Mouse (Mus musculus) neutrophil, adult 5-6 weeks (primary cell): Measurements from ENCODE around the gene Krt90. TPM values are rescaled to one million over a fixed set of nuclear protein-coding genes. Genes with fewer than 3 reads are reported as not detected.

ENCODE experiments used
- ATAC-seq: fragments of 151-379, 151-347 bp; 2 replicates; pipeline ENCODE4 v1.8.0; 2017; ENCODE audit warnings: mild to moderate bottlenecking, moderate TSS enrichment; ENCODE audit not compliant: insufficient number of reproducible peaks, poor library complexity, low FRiP score, severe bottlenecking; ENCODE audit errors: extremely low read depth
- total RNA-seq: library from RNA; stranded (forward); fragments of 200-1000 nt; gene quantifications from 2 replicates; pipeline ENCODE4 v1.2.3, GENCODE M21; 2017

The Krt90 gene
- not detected in 2 replicates for total RNA-seq

DNA sequence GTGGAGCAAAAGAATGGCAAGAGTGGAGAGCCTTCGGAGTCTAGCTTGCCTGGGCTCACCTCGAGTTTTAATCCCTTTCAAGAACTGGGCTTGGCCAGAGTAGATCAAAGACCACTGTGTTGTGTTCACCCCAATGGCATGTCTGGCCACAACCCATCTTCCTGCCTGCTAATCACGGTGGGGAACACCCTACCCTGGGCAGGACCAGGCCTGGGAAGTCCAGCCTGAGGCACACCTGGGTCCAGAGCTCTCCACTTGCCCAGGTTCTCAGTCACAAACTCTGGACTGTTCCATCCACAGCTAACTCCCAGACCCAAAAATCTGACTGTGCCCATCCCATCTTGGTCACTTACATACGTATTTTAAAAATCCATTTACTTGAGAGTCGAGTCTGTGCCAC is at the start of gene Krt90:
Gene Krt90, minus strand, starts transcription at position 101 of the 400 bp plus-strand sequence.
- no peak for ATAC-seq

DNA sequence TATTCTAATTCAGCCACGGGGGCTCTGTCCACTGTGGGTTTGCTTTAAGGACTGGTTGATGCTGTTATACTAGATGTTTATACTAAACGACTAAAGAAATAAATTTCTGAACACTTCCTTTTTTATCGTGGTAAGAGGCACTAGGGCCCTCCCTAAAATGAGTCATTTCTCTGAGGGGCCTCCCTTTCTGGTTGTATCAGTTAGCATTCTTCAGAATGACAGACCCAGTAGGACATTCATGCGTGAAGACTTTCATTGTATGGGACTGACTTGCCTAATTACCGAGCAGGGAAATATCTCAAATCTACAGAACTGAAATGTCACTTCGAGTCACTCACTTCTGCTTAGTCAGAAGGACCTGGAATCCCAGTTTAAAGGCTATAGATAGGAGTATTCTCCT is 36.4 kb upstream of the Krt90 start:
- no peak for ATAC-seq

DNA sequence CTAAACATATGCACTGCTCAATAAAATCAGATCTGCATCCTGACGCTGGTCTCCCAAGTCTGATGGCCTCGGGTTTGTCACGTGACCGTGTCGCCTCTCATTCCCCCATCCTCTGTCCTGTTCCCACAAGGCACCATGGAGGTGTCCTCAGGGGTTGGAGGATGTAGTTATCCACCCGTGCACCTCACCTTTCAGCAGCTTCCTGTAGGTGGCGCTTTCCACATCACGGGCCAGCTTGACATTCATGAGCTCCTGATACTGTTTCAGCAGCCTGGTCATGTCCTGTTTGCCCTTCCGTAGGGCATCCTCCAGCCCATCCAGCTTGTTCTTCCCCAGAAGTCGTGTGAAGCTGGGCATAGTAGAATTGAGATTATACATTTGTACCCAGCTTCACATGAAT is 25.5 kb upstream of the Krt90 start:
- no peak for ATAC-seq

DNA sequence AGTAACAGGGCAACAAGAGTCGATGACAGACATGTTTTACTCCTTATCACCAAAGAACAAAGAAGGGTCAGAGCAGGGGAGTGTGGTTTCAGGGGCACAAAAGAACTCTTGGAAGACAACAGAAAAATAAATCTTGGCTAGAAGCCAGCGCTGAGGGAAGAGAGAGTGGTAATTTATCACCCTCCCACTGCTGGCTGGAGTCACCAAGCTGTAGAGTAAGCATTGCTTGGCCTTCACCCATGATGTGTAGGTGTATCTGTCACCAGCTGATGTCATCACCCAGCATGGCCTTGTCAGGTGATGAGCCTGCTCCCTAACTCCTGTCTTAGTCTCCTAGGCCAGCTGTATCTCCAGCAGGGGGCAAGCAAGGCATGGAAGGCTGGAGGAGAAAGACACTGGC is 21.7 kb upstream of the Krt90 start:
- no peak for ATAC-seq

DNA sequence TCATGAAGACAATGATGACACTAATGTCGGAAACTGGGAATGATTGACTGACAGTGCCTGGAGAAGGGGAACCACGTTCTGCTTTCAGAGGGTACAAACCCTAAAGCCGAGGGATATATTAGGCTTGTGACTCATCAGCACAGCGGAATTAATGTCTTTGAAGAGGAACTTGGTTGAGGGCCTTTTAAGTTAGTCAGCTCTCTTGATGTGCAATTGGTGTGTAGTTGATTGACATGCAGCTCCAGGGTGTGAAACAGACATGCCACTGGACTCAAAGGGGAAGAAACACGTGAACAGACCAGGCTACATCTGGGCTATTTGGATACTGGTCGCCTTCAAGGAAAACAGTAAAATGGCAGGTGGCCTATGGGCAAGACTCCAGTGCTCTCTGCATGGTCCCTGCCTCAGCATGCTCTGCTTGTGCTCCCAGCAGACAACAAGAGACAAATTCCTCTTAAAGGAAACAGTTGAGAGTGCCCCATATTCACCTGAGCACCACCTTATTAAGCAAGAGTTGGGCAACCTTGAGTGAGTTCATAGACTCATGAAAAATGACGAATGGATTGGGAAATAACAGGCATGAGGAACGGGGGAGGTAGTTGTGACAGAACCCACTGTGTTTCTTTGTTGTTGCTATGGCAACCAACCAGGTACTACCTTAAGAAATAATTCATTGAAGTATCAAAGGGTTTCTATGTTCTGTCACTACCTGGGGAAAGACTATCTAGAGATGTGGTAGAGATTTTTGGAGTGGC is 20.6 kb upstream of the Krt90 start:
- no peak for ATAC-seq

DNA sequence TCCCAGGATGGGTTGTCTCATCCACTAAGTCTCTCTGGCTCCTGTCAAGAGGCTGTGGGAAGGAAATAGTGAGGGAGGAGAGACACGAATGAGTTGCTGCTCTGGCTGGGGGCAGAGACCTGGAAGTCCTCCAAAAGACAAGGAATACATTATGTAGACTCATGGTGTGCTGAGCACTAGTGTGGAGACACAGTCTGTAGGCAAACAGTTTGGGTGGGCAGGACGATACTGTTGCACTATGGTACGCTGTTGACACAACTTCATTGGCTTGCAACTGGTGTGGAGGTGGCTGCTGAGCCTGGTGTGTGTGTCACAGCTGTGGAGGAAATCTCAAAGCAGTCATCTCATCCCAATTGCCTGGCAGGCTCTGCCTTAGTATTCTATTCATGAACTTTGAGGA is 19.0 kb upstream of the Krt90 start:
- no peak for ATAC-seq

DNA sequence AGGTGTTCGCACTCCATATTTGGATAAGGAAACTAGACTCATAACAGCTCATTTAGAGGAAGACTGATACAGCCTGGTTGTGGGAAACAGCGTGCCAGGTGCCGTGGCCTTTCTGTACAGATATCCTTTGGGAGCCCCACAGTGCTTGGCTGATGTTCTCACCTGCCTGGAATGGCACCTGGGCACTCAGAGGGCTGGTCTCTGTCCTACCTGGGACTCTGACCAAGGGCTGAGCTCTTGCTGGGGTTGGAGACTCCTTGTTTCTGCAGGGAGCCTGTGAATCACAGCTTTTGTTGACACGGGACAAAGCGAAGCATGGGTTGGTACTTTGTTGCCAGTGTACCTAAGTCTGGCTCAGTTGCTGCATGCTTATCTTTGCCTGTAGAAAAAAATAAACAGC is 12.8 kb upstream of the Krt90 start:
- ATAC-seq: no peak

DNA sequence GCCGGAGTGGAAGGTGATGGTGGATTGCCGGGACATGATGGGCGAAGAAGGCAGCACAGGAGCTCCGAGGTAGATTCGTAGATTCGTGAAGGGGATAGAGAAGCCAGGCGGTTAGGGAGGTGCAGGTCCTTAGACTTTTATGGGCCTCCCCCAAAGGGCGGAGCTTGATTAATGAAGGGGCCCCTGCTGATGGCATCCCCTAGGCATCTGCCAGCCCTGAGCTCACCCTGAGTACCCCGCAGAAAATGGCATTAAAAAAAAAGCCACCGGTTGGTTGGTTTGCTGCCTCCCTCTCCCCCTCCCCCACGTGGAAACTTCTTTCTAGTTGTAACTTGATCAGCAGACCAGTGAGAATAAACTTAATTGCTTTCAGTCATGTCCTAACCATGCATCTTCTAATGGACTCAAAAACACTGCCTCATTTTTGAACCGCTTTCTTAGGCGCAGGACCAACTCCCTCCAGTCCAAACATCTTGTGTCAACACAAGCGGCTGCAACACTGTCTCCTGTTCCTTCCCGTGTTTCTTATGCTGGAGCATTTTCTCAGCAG is 11.1 kb upstream of the Krt90 start, which contains the start of gene Krt75:
Gene Krt75, minus strand, starts transcription at position 109 of the 550 bp plus-strand sequence.
- no peak for ATAC-seq

DNA sequence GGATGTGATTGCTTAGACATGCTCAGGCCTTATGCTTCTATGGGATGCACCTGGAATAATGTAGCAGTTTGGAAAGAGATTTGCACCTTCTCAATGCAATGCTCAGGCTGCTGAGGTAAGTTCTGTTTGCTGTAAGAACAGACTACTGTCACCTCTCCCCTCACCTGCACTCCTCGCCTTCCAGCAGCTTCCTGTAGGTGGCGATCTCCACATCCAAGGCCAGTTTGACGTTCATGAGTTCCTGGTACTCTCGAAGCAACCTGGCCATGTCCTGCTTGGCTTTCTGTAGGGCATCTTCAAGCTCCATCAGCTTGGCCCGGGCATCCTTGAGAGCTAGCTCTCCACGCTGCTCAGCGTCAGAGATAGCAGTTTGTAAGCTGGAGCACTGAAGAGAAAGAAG is 5.0 kb upstream of the Krt90 start:
- no peak for ATAC-seq

DNA sequence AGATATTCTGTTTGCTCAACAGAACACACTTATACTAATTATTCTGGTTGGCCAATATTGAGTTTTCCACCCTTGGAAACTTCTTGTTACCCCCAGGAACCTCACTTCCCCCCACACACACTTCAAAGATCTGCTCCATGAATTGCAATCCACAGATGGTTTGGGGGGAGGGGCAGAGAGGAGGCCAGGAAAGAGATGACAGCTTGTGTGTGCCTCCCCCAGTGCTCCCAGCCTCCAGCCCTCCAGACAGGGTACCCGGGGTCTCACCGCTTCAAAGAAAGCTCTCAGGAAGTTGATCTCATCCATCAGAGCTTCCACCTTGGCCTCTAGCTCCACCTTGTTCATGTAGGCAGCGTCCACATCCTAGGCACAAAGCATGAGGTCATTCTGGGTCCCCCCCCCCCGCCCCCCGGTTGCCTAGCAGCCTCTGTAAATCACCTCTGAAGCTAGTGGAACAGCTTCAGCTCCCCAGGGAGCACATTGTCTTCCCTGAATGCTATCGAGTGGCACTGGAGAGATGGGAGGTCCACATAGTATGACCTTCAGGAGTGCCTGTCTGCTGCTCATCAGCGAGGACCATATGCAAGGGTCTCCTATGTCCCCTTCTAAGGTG is 4.6 kb downstream of the Krt90 start:
- no peak for ATAC-seq

DNA sequence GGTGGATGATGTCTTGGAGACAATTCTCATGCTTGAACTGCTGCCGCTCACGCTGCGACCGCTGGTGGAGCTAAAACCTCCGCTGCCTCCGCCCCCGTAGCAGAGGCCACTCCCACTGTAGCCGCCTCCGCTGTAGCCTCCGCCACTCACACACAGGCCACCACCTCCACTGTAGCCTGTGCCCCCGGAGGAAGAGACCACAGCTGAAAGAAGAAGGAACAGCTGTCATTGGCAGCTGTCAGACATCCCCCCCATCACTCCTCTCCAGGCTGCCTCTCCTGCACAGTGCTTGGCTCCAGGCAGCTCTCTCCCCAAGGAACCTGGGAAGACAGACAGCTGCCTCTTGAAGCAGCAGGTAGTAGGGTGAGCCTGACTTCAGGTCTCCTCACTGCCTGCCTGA is 9.6 kb downstream of the Krt90 start:
- no peak for ATAC-seq

DNA sequence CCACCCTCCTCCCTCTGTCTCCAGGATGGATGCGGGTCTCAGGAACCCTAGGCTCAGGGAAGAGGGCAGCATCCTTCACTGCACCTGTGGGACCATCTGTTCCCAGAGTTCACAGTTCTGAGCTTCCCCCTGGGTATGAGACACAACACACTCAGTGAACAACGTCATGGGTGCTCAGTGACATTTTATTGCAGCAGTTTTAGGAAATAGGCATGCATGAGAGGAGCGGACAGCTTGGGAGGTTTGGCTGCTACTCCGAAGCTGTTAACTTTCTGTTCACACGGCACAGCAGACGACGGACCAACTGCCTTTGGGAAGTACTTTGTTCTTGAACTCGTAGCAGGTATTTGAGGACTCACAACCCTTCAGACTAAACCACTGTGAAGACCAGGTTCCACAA is 10.6 kb downstream of the Krt90 start:
- no peak for ATAC-seq

DNA sequence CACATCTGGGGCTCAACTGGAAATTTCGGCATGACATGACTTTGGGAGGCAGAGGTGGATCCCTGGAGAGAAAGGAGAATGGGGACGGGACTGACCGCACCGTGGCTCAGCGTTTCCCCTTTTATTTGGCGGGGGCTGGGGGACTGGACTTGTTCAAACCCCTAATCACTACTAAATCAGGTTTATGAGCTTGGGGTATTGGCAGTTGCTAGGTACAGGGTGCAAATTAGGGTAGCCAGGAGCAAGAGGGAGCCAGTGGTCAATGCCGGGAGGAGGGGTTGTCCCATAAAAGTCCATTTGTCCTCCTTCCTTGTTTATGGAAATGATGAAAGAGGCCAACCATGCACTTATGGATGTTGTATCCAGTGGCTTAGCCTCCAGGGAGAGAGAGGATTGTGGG is 12.2 kb downstream of the Krt90 start, which contains the start of gene Krt82:
Gene Krt82, minus strand, starts transcription at position 101 of the 400 bp plus-strand sequence.
- ATAC-seq: no peak

DNA sequence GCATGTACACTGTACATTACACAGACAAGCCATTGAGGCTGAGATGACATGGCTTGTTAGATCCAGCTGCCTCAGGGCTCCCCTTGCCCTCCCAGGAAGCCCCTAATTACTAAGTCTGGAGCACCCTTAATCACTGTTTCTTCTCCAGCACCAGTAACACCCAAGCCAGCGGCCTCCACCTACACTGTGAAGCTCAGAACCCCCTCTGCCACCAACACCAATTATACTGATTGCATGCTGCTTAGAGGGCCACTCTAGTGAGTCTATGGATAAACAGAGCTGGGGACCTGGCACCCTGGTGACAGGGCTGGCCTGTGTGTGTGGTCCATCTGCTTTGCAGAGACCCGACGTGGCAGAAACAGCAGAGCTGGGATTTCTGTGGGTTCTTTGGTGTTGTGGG is 18.3 kb downstream of the Krt90 start:
- ATAC-seq: no peak

DNA sequence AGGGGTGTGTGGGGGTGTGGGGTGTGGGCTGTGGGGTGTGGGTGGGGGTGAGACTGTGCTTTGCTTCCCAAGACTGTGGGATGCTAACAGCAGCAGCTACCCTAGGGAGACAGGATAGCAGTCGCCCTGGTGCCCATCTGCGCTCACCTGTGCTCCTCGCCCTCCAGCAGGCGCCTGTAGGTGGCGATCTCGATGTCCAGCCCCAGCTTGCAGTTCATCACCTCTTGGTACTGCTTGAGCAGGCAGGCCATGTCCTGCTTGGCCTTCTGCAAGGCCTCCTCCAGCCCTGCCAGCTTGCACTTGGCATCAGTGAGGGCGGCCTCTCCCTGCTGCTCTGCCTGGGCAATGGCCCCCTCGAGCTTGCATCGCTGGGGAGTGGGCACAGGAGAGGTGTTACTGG is 20.2 kb downstream of the Krt90 start:
- ATAC-seq: no peak

DNA sequence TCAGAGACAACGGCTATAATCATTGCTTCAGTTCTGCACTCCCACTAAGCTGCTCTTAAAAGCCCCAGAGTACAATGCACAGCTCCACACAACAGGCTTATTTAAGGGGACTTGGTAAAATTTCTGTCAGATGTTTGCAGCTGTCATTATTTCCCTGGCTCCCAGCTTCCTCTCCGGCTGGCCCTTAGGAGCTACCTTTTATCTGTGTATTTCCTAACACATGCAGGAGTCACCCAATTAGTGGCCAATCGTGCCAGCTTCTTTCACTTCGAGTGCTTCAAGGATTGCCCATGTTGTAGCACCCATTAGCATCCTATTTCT is 24.2 kb downstream of the Krt90 start:
- no peak for ATAC-seq

DNA sequence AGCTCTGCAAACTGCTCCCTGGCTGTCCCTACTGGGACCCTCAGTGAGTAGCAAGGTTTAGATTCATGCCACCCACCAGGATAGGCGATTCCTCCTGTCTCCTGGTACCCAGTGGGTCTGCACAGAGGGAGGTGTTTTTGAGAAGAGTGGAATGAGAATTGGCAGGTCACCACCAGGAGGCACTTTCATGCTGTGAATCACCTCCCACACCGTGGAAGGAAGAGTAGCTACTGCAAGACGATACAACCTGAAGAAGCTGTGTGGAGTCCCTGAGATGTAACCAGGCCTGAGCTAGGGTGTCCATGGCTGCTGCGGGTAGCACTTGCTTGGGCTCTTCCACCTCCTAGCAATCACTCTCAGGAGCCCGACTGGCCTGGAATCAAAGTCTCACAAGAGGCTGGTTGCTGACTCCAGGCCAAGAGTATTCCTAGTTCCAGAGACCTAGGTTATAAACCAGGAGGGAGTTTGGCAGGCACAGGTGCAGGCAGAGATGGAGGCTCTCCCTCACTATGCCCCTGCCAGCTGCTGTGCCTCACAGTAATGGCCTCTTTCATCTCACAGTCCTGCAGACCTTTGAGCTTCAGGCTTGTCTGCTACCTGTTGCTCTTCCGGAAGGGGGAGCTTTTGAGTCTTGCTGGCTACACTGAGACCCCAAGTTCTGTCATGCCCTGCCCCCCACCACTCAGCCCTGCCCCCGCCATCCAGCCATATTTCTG is 24.7 kb downstream of the Krt90 start:
- ATAC-seq: no peak

DNA sequence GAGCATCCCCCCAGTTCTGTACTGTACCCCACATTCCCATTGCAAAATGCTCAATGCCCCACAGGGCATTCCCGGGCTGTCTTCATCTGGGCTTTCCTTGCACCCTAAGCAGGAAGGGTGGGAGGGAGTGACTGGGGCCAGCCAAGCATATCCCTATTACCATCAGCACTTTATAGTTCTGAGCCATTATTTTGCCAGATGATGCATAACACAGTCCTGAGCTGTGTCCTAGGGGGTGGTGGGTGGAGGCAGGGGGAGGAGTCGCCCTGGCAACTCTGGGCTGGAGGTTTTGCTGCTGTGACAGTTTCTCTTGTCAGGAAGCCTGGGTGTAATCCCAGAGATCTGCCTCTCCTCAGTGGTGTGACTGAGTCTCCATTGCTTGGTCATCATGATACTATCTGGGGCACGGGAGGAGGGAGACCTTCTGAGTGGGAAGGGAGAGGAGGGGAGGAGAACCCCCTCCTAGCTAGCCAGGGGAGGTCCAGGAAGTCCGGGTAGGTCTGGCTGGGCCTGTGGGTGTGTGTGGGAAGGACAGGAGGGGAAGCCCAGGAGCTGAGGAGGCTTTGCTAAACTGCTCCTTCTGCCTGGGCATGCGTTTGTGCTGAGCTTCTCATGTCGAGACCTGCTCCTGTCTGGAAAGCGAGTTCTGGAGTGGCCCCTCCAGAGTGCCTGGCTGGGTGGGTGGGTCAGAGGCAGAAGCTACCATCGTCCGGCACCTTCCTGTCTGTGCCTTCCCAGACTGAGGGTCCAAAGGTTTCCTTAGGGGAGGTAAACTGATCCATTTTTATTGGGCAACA is 26.5 kb downstream of the Krt90 start:
- ATAC-seq: no peak

DNA sequence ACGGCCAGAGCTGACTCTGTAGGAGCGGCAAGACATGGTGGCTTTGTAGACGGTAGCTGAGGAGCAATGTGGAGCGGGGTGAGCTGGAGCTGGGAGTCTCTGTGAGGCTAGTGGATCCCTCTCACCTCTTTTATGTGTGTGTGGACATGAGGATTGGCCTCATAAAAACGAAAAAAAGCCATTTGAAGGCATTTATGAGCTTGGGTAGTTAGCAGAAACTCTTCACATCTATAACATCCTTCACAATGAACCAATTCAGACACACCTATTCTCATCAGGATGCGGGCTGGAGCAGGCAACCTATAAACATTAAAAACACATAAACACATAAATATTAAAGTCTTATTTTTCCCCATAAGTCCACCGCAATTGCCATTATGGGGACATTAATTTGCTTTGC is 30.0 kb downstream of the Krt90 start, which contains the start of gene Krt84:
Gene Krt84, minus strand, starts transcription at position 101 of the 400 bp plus-strand sequence.
- ATAC-seq: no peak
